Mouse (Mus musculus) intestine, embryonic 14.5 days (tissue): ENCODE measurements around the gene Cdk5r2. TPM values are rescaled to one million over a fixed set of nuclear protein-coding genes. Genes with fewer than 3 reads are reported as not detected.

Experiments
- ATAC-seq: fragments of 200-750 bp; cut with Nextera tagmentation; replicated peaks from 2 replicates; pipeline ENCODE4 v1.8.0; 2017; ENCODE audit warnings: low read depth, moderate number of reproducible peaks, moderate TSS enrichment, moderate library complexity; ENCODE audit not compliant: low FRiP score, low TSS enrichment
- DNase-seq: peaks from one replicate; pipeline ENCODE4 v3.0.0-alpha.2; 2018; ENCODE audit warnings: low spot score
- H3K27ac ChIP-seq: fragments of 300-500 bp; sonication (generic); 2 replicates; pipeline ENCODE4 v1.5.1; 2014; ENCODE audit warnings: low read depth, mild to moderate bottlenecking, control low read depth
- H3K27me3 ChIP-seq: fragments of 300-500 bp; sonication (generic); replicated peaks from 2 replicates; pipeline ENCODE4 v1.6.1; 2014; ENCODE audit warnings: low read length, control low read depth; ENCODE audit not compliant: control insufficient read depth, insufficient read depth
- H3K36me3 ChIP-seq: fragments of 300-500 bp; sonication (generic); 2 replicates; pipeline ENCODE4 v1.6.1; 2014; ENCODE audit warnings: low read length, control low read depth; ENCODE audit not compliant: control insufficient read depth, insufficient read depth
- H3K4me1 ChIP-seq: fragments of 300-500 bp; sonication (generic); replicated peaks from 2 replicates; pipeline ENCODE4 v1.6.1; 2014; ENCODE audit warnings: low read length, control low read depth, mixed read lengths; ENCODE audit not compliant: control insufficient read depth, insufficient read depth
- H3K4me2 ChIP-seq: fragments of 300-500 bp; sonication (generic); 2 replicates; pipeline ENCODE4 v1.6.1; 2014; ENCODE audit warnings: low read length
- H3K4me3 ChIP-seq: fragments of 300-500 bp; sonication (generic); 2 replicates; pipeline ENCODE4 v1.5.1; 2014; ENCODE audit warnings: low read depth, low read length, control low read depth, mixed read lengths
- H3K9ac ChIP-seq: fragments of 300-500 bp; sonication (generic); 2 replicates; pipeline ENCODE4 v1.6.1; 2014; ENCODE audit warnings: mild to moderate bottlenecking, low read length
- H3K9me3 ChIP-seq: fragments of 300-500 bp; sonication (generic); 2 replicates; pipeline ENCODE4 v1.6.1; 2016; ENCODE audit warnings: low read length, control low read depth; ENCODE audit not compliant: control insufficient read depth
- WGBS: fragments of 180-500 bp; shearing (Covaris S2); extraction: QIAGEN DNeasy Blood & Tissue Kit; methylation state at CpG from one replicate; pipeline ENCODE4 v1.1.7; 2014; 5-methylcytosine and 5-hydroxymethylcytosine counted together
- microRNA counts: library from miRNA; unstranded; fragments of <30 nt; microRNA quantifications from one replicate; lab custom pipeline; 2016
- microRNA-seq: library from miRNA; unstranded; fragments of <30 nt; microRNA quantifications from one replicate; pipeline ENCODE4, GENCODE M21; 2016
- polyA plus RNA-seq: library from polyadenylated mRNA; unstranded; fragments of >200 nt; fragmentation: Nextera tagmentation; extraction: Ambion mirVana; gene quantifications from 2 replicates; pipeline ENCODE4 v1.2.1, GENCODE M21; 2014

Gene Cdk5r2
- polyA plus RNA-seq, 1 experiment from 2014 or later = 0.28 TPM

- WGBS = 22% methylated on average over 6 of the region's 6 CpGs
- Histone ChIP-seq H3K4me1 (peaks cover 16% of the 10 kb centered on the region; the same call in 1 of the 2 replicates), H3K4me3 (no peak overlapping the region), H3K9ac (no peak overlapping the region), H3K27ac (no peak overlapping the region), H3K36me3 (no peaks in the 10 kb centered on the region), H3K4me2 (no peak overlapping the region), H3K27me3 (peaks cover 49% of the 10 kb centered on the region), H3K9me3 (no peaks in the 10 kb centered on the region)
- no peak for DNase-seq
- no peak for ATAC-seq
Observed at GRCm38 (mm10) chr1:74902191-74902590, 47.5 kb downstream of the Cdk5r2 start.

MicroRNAs within 50 kb of the gene (microRNA counts, 519-probe panel; counts per million panel counts)
- microRNA mmu-miR-375 (lab: Ali Mortazavi, UCI) = 3,979 counts per million, percentile 60 among the panel's probes with 10 or more counts

Small RNAs within 50 kb of the gene (microRNA-seq; reads per million reads assigned to microRNA genes)
- gene Mir375 = 4,476 reads per million, percentile 90 among the genes with 10 or more reads in this experiment

Other genes with a start within 250 kb of the Cdk5r2 start
- 21.8 and 26.3 TPM in 2 replicates for gene Ttll4, start 193.2 kb upstream of the Cdk5r2 start, polyA plus RNA-seq
- gene Cyp27a1, start 141.4 kb upstream of the Cdk5r2 start, polyA plus RNA-seq = 6.4 and 8.9 TPM in 2 replicates
- gene Prkag3, start 105.7 kb upstream of the Cdk5r2 start, polyA plus RNA-seq = 0.09 TPM in 2 replicates
- gene Wnt6, start 83.0 kb upstream of the Cdk5r2 start, polyA plus RNA-seq = 0.22 and 0.31 TPM in 2 replicates
- 0.26 and 0.30 TPM in 2 replicates for gene Wnt10a, start 63.4 kb upstream of the Cdk5r2 start, polyA plus RNA-seq
- gene Fev, start 30.5 kb downstream of the Cdk5r2 start, polyA plus RNA-seq = 0.55 and 1.4 TPM in 2 replicates
- gene Cryba2, start 38.2 kb downstream of the Cdk5r2 start, polyA plus RNA-seq = 2.5 TPM in 1 of 2 replicates, not detected in the other
- gene Cfap65, start 80.7 kb downstream of the Cdk5r2 start, polyA plus RNA-seq = 0.15 and 0.27 TPM in 2 replicates
- 28.8 and 33.7 TPM in 2 replicates for gene Ihh, start 96.7 kb downstream of the Cdk5r2 start, polyA plus RNA-seq